Mouse (Mus musculus): Measurements from ENCODE around the gene Islr2. TPM values are rescaled to one million over a fixed set of nuclear protein-coding genes. Genes with fewer than 3 reads are reported as not detected.

Gene Islr2
- 0.38 TPM for total RNA-seq (2023)

DNA sequence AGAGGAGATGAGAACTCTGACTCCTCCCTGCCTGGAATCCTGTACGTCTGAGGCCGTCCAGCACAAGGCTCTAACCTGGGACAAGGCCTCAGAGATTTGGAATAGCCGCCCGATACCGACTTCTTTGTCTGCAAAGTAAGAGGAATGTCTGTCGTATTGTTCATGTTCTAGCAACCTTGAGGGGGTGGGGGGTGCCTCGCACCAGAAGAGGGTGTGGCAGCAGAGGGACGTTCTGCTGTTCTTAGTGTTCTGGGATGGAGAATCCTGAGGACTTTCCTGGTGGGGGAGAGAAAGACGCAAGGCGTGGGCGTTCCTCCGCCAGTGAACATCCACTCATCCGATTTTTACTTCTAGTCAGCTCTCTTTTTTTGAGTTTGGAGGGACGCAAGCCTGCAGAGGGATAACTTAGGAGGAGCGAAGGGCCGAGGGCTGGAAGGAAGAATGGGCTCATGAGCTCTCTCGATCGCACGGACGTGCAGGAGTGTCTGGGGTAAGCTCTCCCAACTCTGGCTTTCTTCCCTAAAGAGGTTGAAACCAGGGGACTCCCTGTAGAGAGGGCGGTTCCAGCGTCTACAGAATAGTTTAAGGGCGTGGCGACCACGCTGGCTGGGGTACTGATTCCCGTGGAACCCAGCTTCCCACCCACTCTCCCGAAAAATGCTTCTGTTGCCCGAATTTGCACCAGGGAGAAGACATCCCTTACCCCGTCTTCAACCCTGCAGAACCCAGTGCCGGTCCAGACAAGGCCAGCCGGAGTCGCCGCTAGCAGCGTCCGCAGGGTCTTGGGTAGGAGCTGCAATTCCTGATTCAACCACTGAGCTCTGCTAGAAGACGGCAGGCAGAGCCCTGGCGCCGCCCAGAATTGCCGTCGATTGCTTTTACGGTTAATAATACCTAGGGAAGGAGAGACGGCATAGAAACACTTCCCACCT is at the start of gene Islr2, which contains the start of gene Islr:
TSS of gene Islr2 (minus strand) at position 804 of the 932 bp plus-strand sequence.
TSS of gene Islr (minus strand) at position 791 of the 932 bp plus-strand sequence.

DNA sequence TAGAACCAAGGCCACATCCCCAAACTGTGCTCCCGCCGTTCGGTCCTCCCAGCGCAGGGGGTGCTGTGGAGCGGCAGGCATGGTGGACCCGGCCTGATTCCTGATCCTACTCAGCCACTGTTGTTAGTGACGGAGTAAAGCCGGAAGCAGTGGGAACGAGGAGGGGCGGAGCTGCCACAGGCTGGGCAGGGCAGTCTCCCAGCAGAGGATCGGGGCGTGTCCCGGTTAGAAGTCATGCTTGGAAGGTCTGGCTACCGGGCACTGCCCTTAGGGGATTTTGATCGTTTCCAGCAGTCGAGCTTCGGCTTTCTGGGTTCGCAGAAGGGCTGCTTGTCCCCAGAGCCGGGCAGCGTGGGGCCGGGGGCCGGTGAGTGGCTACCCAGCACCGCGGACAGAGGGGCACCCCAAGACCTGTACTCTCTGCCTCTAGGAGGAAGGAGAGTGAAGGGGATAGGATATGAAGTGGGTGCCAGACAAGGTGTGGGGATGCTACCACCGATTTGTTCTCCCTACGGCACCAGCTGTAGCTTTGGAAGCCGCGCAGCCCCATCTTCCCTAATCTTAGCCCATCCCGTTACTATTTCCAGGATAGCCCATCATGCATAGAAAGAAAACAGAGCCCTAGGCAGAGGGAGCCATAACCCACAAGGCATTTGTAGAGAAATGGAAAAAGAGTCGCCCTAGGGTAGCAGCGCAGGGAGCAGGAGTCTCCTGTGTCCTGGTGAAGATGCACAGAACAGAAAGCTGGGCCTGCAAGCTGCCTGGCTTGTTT is 49.1 kb upstream of the Islr2 start, which contains the start of gene Stoml1:
TSS of gene Stoml1 (plus strand) at position 132 of the 772 bp plus-strand sequence.

DNA sequence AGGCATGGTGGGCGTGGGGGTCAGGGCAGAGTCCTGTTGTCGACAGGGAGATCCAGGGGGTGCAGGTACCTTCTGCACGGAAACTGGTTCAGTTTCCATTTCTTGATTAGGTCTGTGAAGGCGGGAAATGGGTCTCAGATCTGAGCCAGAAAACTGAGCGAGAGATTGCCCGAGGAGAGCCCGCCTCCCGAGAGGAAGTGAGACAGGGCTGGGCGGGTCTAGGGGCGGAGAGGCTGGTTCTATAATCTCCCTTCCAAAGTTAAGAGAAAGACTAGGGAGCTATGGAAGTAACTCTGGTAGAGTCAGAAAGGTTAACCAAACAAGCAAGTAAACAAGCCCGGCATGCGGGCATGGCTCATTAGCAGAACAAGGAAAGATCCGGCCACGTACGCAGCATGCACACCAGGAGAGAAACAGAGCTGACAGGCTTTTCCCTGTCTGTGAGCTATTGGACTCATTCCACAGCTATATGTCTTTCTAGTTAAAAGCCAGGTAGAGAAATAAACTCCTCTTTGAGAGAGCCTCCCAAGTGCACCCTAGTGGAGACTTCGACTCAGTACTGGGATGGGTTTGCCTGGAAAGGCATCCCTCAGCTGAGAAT is 45.6 kb upstream of the Islr2 start, which contains the start of gene Pml:
TSS of gene Pml (minus strand) at position 195 of the 601 bp plus-strand sequence.

Other genes starting within 250 kb of the Islr2 start
- gene Cyp11a1, start 197.9 kb downstream of the Islr2 start, total RNA-seq (2023) = 0.27 TPM
- gene Stra6, start 140.5 kb downstream of the Islr2 start, total RNA-seq (2023) = 2.3 TPM
- not detected for gene Ccdc33, start 85.5 kb downstream of the Islr2 start, total RNA-seq (2023)
- gene Islr, start within 50 bp of the Islr2 start, total RNA-seq (2023) = not detected
- gene Pml, start 45.5 kb upstream of the Islr2 start, total RNA-seq (2023) = 82.1 TPM
- 33.0 TPM for gene Stoml1, start 48.8 kb upstream of the Islr2 start, total RNA-seq (2023)
- 1.1 TPM for gene Loxl1, start 108.9 kb upstream of the Islr2 start, total RNA-seq (2023)
- not detected for gene Tbc1d21, start 166.1 kb upstream of the Islr2 start, total RNA-seq (2023)

All from CD4-positive naive resting alpha-beta T cell, adult 57 days (primary cell).